Mouse (Mus musculus) erythroblast, embryonic 14.5 days (primary cell): Measurements from ENCODE around the gene Ccdc150.

Experiments used
- GATA1 ChIP-seq: IDR thresholded peaks from 2 replicates; pipeline ENCODE4 v1.6.1; 2012; ENCODE audit warnings: low read length, inconsistent platforms, mixed read lengths
- TAL1 ChIP-seq: IDR thresholded peaks from 3 replicates; pipeline ENCODE4 v1.6.1; 2012; ENCODE audit warnings: low read length, inconsistent platforms, mixed read lengths

DNA sequence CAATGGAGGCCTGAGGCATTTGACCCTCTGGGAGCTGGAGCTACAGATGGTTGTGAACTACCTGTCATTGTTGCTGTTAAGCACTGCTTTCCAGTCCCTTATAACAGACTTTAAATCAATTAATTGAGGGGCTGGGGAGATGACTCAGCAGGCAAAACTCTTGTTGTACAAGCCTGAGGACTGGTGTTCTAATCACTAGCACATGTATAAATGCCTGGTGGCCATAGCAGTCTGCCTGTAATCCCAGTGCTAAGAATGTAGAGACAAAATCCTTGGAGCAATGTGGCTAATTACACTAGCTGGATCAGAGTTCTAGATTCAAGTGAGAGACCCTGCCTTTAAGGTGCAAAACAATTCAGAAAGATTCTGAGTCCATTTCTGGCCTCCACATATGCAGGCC, 152.3 kb downstream of the Ccdc150 start:
- TF ChIP-seq TAL1 (no peak), GATA1 (no peak)
